Mouse (Mus musculus) testis, postnatal 10 days (tissue): Measurements from ENCODE around the gene Homer1.

Experiments
- DNase-seq: peaks from one replicate; pipeline ENCODE4 v3.0.0; 2021; ENCODE audit warnings: low spot score

Homer1 gene

GRCm38 (mm10) chr13:93299316-93299715 is at the start of gene Homer1:
Gene Homer1 (plus strand): TSS chr13:93299635.
- no peak for DNase-seq

GRCm38 (mm10) chr13:93251732-93252131 is 47.7 kb upstream of the Homer1 start:
- no peak for DNase-seq

- DNase-seq, result no peak
These were observed 47.3 kb upstream of the Homer1 start for GRCm38 (mm10) chr13:93252175-93252574.

- no peak for DNase-seq
These were observed 46.5 kb upstream of the Homer1 start for GRCm38 (mm10) chr13:93252941-93253340.

GRCm38 (mm10) chr13:93267151-93267550 is 32.3 kb upstream of the Homer1 start:
- no peak for DNase-seq

DNA sequence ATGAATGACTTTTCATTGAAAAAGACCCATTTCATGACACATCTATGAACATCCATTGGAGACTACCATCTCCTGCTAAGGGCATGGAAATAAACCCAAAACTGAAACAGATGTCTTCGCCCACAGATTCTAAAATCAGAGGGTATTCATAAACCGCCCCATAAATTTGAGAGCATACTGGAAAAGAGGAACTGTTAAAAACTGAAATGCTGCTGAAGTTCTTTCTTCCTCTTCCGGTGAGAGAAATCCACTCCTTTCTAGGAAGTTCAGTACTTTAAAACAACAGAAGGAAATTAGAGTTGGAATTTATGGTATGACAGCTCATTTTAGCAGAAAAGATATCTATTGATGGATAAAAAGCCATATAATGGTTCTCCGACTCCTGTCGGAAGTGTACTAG is 1.1 kb downstream of the Homer1 start:
- no peak for DNase-seq

- no peak for DNase-seq
These were observed 1.6 kb downstream of the Homer1 start for GRCm38 (mm10) chr13:93301060-93301459.

DNA sequence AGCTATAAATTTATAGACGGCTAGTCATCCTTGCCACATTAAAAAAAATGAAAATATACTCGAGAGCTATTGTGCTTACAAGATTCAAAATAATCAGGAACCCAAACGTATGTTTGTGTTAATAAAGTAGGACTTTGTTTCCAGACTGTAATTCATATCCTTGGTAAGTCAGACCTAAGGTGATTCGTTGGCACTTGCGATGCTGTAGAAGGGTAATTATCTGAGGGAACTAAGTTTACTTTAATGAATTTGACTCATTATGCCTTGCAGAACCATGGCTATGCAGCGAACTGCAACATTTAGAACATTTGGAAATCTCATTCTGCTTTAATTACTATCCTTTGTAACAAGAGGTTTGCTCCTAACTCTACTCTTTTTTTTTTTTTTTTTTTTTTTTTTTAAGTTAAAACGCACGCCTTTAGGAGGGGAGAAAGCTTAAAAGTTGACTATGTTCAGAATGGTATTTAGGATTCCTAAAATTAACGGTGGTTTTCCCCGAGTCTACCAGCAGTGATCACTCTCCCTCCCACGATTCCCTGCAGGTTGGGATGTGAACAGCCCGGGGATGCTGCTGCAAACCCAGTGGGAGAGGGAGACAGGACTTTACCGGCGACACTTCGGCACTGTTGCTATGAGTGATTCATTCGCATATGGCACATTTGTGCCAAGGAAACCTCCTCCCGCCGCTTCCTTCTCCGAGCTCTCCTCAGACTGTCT is 3.6 kb downstream of the Homer1 start:
- DNase-seq, result no peak

GRCm38 (mm10) chr13:93303563-93304250 is 4.3 kb downstream of the Homer1 start:
- DNase-seq, result peak; percentile 93

- peak; percentile 78 for DNase-seq
These were observed 5.0 kb downstream of the Homer1 start for GRCm38 (mm10) chr13:93304251-93305001.

DNA sequence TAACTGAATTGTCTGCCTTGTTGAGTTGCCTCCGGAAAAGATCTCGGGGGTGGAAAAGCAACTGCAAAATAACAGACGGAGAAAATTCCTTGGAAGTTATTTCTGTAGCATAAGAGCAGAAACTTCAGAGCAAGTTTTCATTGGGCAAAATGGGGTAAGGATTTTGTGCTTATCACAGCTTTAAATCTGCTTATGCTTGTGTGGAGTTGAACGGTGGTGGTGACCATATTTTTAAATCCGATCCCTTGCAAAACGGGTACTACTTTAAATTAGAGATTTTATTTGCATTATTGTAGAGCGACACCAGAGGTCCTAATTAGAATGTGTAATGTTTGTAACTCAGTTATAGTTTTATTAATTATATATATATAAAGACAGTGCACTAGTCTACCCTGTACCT is 5.7 kb downstream of the Homer1 start:
- DNase-seq, result no peak

GRCm38 (mm10) chr13:93305636-93306035 is 6.2 kb downstream of the Homer1 start:
- no peak for DNase-seq

DNA sequence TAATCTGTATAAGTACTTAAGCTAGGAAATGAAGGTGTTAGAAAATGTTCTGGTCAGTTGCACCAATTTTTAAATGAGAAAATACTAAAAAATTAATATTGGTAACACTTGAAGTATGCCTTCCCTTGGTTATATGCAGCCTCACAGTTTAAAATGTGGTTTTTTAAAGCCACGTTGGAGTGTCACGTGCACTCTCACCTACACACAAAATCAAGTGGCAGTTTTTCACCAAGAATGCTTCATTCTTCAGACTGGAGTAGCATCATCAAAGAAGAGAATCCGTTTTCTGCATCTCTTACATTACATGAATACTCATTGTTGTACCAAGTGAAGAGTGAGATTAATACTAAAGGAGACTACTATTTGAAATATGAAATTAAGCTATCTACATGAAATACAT is 7.1 kb downstream of the Homer1 start:
- DNase-seq, result no peak

DNA sequence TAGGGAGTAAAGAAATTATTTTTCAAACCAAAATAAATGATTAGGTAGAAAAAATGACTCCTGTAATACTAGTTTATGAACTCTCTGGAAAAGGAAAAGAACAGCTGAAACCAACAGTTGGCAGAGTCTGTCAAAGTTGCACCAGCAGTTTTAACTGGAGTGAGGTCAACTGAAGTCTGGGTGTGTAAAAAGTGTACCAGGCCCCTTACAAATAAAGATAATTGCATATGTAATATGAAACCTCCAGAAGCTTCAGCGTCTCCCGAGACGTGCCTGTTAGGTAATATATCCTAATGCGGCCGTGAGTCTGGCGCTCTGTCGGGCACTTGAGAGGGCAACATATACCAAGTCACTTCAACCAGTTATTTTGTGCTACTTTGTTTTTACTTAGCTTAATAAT is 8.3 kb downstream of the Homer1 start:
- no peak for DNase-seq

- DNase-seq, result no peak
These were observed 9.9 kb downstream of the Homer1 start for GRCm38 (mm10) chr13:93309295-93309694.

- no peak for DNase-seq
These were observed 13.1 kb downstream of the Homer1 start for GRCm38 (mm10) chr13:93312518-93312917.

DNA sequence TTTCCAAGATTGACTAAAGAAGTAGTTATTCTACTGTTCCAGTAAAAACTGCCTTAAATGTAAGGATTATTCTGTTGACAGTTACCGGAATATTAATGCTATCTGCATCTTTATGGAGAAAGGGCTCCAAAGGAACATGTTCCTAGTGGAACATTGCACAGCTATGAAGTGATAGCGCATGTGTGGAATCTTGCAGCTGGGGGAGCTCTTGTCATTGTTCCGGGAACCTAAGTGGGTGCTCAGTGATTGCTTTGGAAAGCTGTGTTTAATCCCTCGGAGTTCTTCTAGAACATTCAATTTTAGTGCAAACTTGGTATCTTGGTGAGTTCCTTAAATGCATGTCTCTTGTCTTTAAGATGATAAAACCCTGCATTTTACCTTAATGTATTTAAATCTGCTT is 14.9 kb downstream of the Homer1 start:
- DNase-seq, result no peak

DNA sequence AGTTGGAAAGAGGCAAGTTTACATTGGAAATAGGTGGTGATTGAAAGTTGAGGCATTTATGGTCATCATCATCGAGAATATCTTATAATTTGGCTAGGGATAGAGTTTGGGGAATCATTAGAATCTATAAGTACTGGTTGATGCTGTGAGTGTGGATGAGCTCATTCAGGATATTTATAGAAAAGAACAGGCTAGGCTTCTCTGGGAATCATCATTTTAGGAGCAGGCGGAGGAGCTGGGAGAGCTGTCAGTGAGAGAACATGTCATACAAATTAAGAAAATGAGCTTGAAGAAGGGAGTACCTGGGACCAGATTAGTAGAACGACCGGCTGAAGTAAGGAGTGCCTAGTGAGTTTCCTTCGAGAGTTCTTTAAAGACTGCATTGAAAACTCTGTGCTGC is 20.7 kb downstream of the Homer1 start:
- DNase-seq, result no peak

DNA sequence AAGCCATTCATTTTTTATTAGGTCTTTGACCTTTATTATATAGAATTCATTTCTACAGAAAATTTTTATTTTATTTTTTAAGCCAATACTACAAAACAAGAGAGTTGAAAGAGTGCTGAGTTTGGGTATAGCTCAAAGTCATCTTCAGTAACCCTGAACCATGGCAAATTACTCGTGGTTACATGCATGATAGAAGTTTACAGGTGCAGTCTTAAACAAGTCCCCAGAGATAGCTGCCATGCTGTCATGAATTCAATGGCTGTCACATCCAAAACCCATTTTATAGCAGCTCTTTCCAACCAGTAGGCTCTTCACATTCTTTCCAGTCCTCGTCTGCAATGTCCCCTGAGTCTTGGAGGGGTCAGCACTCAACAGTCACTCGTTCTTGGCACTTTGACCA is 26.9 kb downstream of the Homer1 start:
- DNase-seq, result no peak

- DNase-seq, result no peak
These were observed 32.3 kb downstream of the Homer1 start for GRCm38 (mm10) chr13:93331721-93332120.

- DNase-seq, result no peak
These were observed 33.1 kb downstream of the Homer1 start for GRCm38 (mm10) chr13:93332491-93332890.

DNA sequence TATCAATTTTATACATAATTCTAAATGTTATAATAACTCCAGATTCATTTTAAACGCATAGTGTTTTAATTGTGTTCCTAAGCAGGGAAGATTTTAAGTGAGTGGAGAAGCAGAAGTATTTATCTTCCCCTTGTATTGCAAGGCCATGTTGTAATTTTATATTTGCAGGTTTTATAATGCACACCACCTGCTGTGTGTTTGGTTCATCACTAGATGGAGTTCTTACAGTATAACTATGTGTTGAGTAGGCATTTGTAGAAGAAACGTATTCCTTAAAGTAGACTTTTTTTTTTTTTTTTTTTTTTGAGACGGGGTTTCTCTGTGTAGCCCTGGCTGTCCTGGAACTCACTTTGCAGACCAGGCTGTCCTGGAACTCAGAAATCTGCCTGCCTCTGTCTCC is 35.9 kb downstream of the Homer1 start:
- DNase-seq, result no peak

DNA sequence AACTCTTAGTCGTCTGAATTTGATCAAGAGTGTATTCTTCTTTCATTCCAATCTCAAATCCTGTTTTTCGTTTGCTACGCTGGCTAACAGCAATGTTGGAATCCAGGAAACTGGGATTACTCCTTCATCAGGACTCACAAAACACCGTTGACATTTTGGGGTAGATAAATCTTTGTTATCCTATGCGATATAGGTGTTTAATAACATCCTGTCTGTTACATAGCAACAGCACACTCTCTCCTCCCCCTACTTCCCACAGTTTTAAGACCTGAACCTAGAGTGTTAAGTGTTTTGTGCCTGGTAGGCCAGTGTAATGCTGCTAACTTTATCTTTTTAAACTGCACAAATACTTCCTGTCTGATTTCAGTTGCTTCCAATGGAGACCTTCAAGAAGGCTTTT is 39.0 kb downstream of the Homer1 start:
- no peak for DNase-seq
